Mouse (Mus musculus) forebrain, embryonic 12.5 days (tissue): ENCODE measurements around the gene Olfm3. TPM values are rescaled to one million over a fixed set of nuclear protein-coding genes. Genes with fewer than 3 reads are reported as not detected.

Experiments
- ATAC-seq: fragments of 200-750 bp; cut with Nextera tagmentation; 2 replicates; pipeline ENCODE4 v1.8.0; 2017; ENCODE audit warnings: moderate TSS enrichment; ENCODE audit not compliant: low FRiP score
- H3K27ac ChIP-seq: fragments of 300-500 bp; sonication (generic); 2 replicates; pipeline ENCODE4 v1.5.1; 2016; ENCODE audit warnings: mild to moderate bottlenecking
- H3K27me3 ChIP-seq: fragments of 300-500 bp; sonication (generic); 2 replicates; pipeline ENCODE4 v1.6.1; 2016; ENCODE audit warnings: mild to moderate bottlenecking
- H3K36me3 ChIP-seq: fragments of 300-500 bp; sonication (generic); replicated peaks from 2 replicates; pipeline ENCODE4 v1.6.1; 2016; ENCODE audit warnings: mild to moderate bottlenecking
- H3K4me1 ChIP-seq: fragments of 300-500 bp; sonication (generic); 2 replicates; pipeline ENCODE4 v1.6.1; 2016
- H3K4me2 ChIP-seq: fragments of 300-500 bp; sonication (generic); 2 replicates; pipeline ENCODE4 v1.6.1; 2016; ENCODE audit warnings: mild to moderate bottlenecking, moderate library complexity
- H3K4me3 ChIP-seq: fragments of 300-500 bp; sonication (generic); replicated peaks from 2 replicates; pipeline ENCODE4 v1.5.1; 2016; ENCODE audit warnings: mild to moderate bottlenecking
- H3K9ac ChIP-seq: fragments of 300-500 bp; sonication (generic); 2 replicates; pipeline ENCODE4 v1.6.1; 2016; ENCODE audit warnings: mild to moderate bottlenecking
- H3K9me3 ChIP-seq: fragments of 300-500 bp; sonication (generic); 2 replicates; pipeline ENCODE4 v1.6.1; 2016
- WGBS: fragments of 180-500 bp; shearing (Covaris S2); methylation state at CpG from one replicate; pipeline ENCODE4 v1.1.7; 2016; 5-methylcytosine and 5-hydroxymethylcytosine counted together
- polyA plus RNA-seq: library from polyadenylated mRNA; unstranded; fragments of >200 nt; fragmentation: Nextera tagmentation; extraction: Ambion mirVana; gene quantifications from 2 replicates; pipeline ENCODE4 v1.2.1, GENCODE M21; 2016

Olfm3 gene
- polyA plus RNA-seq, 1 experiment from 2014 or later = 0.92 TPM

DNA sequence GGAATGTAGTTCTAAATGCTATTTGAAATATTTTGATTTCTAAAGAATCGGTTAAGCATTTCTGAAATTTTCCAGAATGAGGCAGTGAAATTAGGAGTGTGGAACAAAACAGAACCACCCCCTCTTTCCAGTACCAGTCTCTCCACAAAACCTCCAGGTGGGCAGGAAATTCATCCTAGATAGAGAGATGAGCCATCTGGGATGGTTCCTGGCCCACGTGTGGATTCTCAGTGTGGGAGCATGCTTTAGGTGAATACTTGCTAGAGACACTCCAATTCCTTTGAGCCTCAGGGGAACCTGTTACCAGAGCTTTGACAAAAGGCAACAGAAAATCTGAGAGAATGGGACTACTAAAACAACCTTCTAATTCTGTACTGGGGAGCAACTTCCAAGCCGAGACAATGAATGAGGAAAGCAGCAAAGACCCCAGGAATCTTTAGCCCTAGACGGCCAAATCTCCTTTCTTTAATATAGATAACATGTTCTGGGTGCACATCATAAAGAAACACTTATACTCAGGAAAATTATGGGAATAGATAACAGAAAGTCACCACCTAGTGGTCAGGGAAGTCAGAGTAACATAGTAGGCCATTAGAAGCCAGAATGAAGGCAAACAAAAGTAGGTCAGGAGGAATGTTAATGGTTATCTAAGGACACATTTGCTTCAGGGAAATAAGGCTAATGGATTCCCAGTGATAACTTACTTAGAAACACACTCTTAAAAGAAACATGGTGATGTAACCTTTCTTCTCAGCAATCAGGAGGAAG is 58.6 kb downstream of the Olfm3 start:
- Histone ChIP-seq H3K27ac (no peak overlapping the region), H3K4me2 (no peak overlapping the region), H3K27me3 (no peaks in the 10 kb centered on the region), H3K4me3 (no peak overlapping the region), H3K36me3 (no peaks in the 10 kb centered on the region), H3K9ac (no peak overlapping the region), H3K9me3 (no peaks in the 10 kb centered on the region), H3K4me1 (peaks cover 4% of the 10 kb centered on the region; the same call in 1 of the 2 replicates)
- no peak for ATAC-seq
- WGBS = 76% methylated on average over 4 of the region's 4 CpGs

DNA sequence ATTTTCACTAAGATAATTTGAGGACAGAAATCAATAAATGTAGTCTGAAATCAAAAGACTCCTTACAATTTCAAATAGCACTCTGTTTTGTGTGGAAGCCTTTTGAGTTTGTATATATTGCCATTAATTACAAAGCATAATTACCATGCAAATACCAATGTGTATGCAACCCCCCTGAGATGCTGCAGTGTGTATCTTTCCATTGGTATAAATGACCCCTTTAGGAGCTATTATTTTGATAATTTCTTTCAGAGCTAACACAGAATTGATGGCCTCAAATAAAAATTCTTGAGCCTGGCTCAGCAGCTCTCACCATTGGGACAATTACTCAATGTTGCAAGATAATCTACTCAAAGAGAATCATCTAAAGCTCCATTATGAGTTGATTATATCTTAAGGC is 67.3 kb downstream of the Olfm3 start:
- Histone ChIP-seq H3K4me3 (no peak overlapping the region), H3K27ac (no peak overlapping the region), H3K4me2 (no peak overlapping the region), H3K9me3 (no peaks in the 10 kb centered on the region), H3K36me3 (no peaks in the 10 kb centered on the region), H3K27me3 (no peaks in the 10 kb centered on the region), H3K4me1 (no peaks in the 10 kb centered on the region), H3K9ac (no peak overlapping the region)
- no peak for ATAC-seq

DNA sequence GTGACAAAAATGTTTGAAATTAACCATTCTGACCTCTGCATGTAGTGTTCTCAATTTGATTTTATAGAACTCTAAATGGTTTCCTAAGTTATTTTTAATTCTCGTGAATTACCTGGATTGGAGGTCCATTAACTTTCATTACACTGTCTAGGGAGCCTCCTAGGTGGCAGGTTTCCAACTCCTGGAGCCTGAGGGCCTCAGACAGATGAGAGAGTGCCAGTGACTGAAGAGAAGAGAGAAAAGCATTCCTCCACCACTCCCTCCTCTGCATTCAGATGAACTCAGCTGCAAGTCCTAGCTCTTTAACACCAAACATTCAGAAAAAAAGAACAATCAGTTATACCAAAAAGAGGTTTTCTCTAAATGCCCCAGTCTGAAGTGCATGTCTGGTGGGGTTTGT is 68.6 kb downstream of the Olfm3 start:
- WGBS = 70% methylated on average over 1 of the region's 1 CpGs
- no peak overlapping the region for H3K27ac ChIP-seq
- no peak overlapping the region for H3K4me2 ChIP-seq
- no peaks in the 10 kb centered on the region for H3K27me3 ChIP-seq
- no peaks in the 10 kb centered on the region for H3K4me1 ChIP-seq
- H3K9ac ChIP-seq = no peak overlapping the region
- ATAC-seq = no peak
- H3K4me3 ChIP-seq = no peak overlapping the region
- H3K9me3 ChIP-seq = no peaks in the 10 kb centered on the region
- H3K36me3 ChIP-seq = no peaks in the 10 kb centered on the region

DNA sequence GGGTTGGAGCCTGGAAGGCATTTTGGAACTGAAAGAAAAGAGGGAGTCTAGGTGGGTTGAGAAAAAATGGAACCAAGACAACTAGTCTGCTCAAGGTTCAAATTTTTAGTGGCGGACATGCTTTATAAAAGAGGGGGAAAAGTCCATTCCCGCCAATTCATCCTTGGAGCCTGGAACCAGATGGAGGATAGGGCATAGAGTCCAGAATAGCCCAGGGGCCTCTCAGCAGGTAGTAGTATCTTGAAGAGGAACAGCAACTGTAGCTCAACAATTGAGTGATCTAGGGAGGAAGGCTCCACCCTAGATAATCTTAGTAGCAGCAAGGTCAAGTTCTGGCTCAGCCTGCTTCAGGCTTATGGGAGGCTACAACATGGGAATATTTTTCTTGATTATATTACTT is 87.0 kb downstream of the Olfm3 start:
- H3K4me2 ChIP-seq = no peak overlapping the region
- 88% methylated on average over 2 of the region's 2 CpGs for WGBS
- no peak overlapping the region for H3K27ac ChIP-seq
- H3K9me3 ChIP-seq = no peaks in the 10 kb centered on the region
- H3K4me3 ChIP-seq = no peak overlapping the region
- no peak overlapping the region for H3K9ac ChIP-seq
- no peaks in the 10 kb centered on the region for H3K27me3 ChIP-seq
- no peaks in the 10 kb centered on the region for H3K36me3 ChIP-seq
- no peaks in the 10 kb centered on the region for H3K4me1 ChIP-seq
- no peak for ATAC-seq

DNA sequence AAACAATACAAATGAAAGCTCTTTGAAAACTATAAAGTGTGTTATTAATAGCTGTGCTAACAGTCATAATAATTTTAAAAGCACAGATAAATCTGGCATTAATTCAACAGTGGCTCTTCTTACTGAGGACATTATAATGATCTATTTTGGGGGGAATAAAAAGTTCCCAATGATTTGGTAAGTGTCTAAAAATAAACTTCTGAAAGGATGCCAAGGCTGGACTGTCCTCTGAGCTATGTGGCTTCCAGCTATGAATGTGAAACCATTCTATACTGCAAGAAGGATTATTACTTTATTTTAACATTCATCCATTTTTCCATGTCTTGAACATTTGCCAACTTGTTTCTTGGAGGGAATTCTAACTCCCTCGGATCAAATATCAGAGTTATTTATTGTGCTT is 92.1 kb downstream of the Olfm3 start:
- 76% methylated on average over 1 of the region's 1 CpGs for WGBS
- no peak overlapping the region for H3K4me2 ChIP-seq
- ATAC-seq = no peak
- H3K27me3 ChIP-seq = no peaks in the 10 kb centered on the region
- no peaks in the 10 kb centered on the region for H3K36me3 ChIP-seq
- H3K27ac ChIP-seq = no peak overlapping the region
- no peak overlapping the region for H3K9ac ChIP-seq
- H3K4me3 ChIP-seq = no peak overlapping the region
- H3K4me1 ChIP-seq = no peaks in the 10 kb centered on the region
- no peaks in the 10 kb centered on the region for H3K9me3 ChIP-seq

DNA sequence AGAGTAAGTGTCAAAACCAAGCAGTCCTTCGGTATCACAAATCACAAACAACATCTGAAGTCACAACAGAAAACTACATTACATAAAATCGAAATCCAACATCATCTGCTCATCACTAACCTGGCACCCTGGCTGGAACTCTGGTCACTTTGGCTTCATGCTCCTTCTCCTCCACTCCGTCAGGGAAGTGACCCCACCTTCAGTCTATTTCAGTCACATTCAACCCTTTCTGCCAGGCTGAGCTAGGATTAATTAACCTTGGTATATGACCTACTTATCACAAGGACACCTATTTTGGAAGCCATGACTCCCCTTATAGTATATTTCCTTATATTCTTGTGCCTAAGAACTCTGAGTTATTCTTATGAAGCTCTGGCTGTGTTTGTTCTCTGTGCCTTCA is 123.7 kb downstream of the Olfm3 start:
- Histone ChIP-seq H3K9ac (no peak overlapping the region), H3K4me2 (no peak overlapping the region), H3K4me1 (no peaks in the 10 kb centered on the region), H3K9me3 (no peaks in the 10 kb centered on the region), H3K27me3 (no peaks in the 10 kb centered on the region), H3K4me3 (no peak overlapping the region), H3K27ac (no peak overlapping the region), H3K36me3 (no peaks in the 10 kb centered on the region)
- no peak for ATAC-seq
- WGBS = 92% methylated on average over 3 of the region's 3 CpGs

DNA sequence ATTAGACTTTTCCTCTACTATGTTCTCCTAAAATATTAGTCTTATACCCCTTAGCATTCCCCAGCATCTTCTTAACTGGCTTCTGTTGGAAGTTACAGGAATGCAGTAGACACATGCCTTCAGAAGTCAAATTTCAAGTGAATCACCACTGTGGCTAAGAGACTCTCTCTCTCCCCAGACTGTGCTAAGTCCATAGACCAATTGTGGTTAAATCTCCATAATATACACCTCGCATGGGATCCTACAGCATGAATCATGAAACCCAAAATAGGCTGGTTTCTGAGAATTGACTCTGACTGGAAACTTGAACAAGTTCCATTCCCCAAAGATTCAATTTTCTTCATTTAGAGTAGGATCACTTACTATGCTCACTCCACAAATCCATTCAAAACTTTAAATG is 124.2 kb downstream of the Olfm3 start:
- H3K36me3 ChIP-seq = no peaks in the 10 kb centered on the region
- no peak overlapping the region for H3K9ac ChIP-seq
- no peak overlapping the region for H3K4me2 ChIP-seq
- no peaks in the 10 kb centered on the region for H3K9me3 ChIP-seq
- no peaks in the 10 kb centered on the region for H3K27me3 ChIP-seq
- H3K4me1 ChIP-seq = no peaks in the 10 kb centered on the region
- H3K27ac ChIP-seq = no peak overlapping the region
- no peak overlapping the region for H3K4me3 ChIP-seq
- no peak for ATAC-seq
- 82% methylated on average over 1 of the region's 1 CpGs for WGBS

DNA sequence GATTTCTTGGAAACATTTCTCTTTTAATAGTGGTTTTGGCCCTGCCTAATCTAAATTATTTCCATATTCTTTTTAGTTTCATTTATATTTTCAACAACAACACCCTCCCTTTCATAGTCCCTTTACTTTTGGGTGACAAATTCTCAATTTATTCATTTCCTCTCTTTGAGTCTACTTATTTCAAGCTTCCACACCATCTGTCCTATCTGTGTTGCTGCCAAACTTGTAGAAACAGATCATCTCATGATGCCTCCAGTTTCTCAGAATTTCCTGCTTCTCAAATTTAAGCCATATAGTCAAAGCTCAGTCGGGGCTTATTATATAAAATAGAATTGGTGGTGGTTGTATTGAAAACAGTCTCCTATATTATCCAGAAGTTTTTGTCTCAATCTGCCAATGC is 124.7 kb downstream of the Olfm3 start:
- Histone ChIP-seq H3K9me3 (no peaks in the 10 kb centered on the region), H3K27me3 (no peaks in the 10 kb centered on the region), H3K4me1 (no peaks in the 10 kb centered on the region), H3K9ac (no peak overlapping the region), H3K27ac (no peak overlapping the region), H3K36me3 (no peaks in the 10 kb centered on the region), H3K4me3 (no peak overlapping the region), H3K4me2 (no peak overlapping the region)
- 82% methylated on average over 1 of the region's 1 CpGs for WGBS
- ATAC-seq = no peak

DNA sequence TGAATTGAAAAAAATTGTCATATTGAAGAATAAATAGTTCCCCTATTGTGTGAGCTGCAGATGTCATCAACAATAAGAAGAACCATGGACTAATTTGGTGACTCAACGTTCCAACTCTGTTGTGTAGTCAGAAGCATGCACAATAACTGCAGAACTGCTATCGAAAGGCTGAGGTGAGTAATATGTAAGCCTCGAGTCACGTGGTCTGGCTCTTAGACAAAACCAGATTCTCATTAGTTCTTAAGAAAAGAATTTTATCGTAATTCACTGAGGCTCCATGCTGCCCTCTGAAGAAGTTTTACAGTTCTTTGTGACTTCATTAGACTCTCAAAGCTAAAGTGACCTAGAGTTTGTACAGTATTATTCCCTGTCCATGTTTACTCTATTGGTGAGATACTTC is 145.2 kb downstream of the Olfm3 start:
- Histone ChIP-seq H3K27ac (no peak overlapping the region), H3K9me3 (no peaks in the 10 kb centered on the region), H3K4me3 (no peak overlapping the region), H3K36me3 (no peaks in the 10 kb centered on the region), H3K4me2 (no peak overlapping the region), H3K4me1 (no peaks in the 10 kb centered on the region), H3K27me3 (no peaks in the 10 kb centered on the region), H3K9ac (no peak overlapping the region)
- no peak for ATAC-seq
- 84% methylated on average over 5 of the region's 5 CpGs for WGBS

DNA sequence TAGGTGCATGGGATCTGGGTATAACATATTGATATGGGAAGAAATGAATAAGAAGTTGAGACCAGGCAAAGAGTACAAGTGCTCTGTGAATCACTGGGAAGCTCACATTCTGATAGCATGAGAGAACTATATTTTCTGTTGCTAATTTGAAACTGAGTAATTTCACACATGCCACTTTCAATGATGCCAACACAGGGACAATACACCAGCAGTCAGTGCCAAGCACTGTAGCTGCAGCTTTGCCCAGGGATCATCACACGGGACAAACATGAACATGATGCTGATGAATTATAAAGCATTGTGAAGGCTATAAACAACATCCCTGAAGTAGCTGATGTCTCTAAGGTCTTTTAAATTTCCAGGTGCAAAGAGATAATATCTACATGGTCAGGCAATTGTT is 161.0 kb downstream of the Olfm3 start:
- no peaks in the 10 kb centered on the region for H3K36me3 ChIP-seq
- H3K4me3 ChIP-seq = no peak overlapping the region
- no peak overlapping the region for H3K4me2 ChIP-seq
- H3K4me1 ChIP-seq = no peaks in the 10 kb centered on the region
- no peak for ATAC-seq
- H3K9ac ChIP-seq = no peak overlapping the region
- no peak overlapping the region for H3K27ac ChIP-seq
- WGBS = 95% methylated on average over 1 of the region's 1 CpGs
- no peaks in the 10 kb centered on the region for H3K27me3 ChIP-seq
- H3K9me3 ChIP-seq = no peaks in the 10 kb centered on the region

DNA sequence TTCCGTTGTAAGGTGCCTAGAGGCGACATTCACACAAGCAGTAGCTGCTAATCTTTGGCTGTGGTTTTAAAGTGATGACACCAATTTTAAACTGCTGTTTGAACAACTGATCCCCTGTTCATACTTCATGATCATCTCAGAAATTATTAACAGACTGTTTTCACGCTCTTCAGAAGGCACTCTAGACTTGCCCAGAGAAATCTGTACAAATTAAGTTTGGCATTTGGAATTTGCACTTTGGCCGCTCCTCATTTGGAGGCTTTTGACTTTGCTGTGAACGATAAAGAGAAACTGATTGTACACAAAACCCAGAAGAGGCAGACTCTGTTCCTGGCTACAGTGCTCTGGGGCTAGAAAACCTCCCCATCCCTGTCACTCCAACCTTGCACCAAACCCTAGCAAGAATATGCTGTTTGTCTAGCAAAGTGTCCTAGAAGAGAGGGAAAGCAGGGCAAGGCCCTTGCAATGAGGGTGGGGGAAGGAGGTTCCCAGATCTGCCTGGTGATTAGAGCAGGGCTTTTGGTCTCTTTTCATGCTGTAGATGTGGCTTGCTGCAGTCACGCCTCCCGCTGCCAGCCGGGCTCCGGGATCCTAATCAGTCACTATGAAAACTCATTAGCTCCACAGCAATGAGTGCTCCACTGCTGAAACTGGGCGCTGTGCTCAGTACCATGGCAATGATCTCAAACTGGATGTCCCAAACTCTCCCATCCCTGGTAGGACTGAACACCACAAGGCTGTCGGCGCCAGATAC is 176.7 kb downstream of the Olfm3 start:
- Histone ChIP-seq H3K4me3 (no peak overlapping the region), H3K27me3 (no peaks in the 10 kb centered on the region), H3K4me1 (peaks cover 5% of the 10 kb centered on the region), H3K9me3 (no peaks in the 10 kb centered on the region), H3K36me3 (no peaks in the 10 kb centered on the region), H3K27ac (no peak overlapping the region), H3K9ac (no peak overlapping the region), H3K4me2 (peak overlapping the region; percentile 19; the same call in 1 of the 2 replicates)
- 30% methylated on average over 12 of the region's 12 CpGs for WGBS
- peak; percentile 77 for ATAC-seq

DNA sequence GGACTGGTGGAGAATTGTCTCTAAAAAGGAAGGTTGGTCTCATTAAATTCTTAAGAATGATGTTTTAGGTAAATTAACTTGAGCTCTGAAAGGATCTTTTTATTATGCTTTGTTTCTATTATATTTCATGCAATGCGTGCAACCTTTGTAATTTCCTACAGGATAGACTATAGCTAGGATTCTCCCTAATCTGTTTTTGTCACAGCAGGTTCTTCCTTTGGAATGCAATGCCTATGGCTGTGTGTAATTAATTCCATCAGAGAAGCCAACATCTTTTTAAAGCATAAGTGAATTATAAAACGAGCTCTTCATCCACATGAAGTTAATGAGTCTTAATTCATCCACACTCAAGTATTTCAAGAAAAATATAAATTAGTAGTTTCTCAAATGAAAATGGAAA is 177.5 kb downstream of the Olfm3 start:
- Histone ChIP-seq H3K4me3 (no peak overlapping the region), H3K27ac (no peak overlapping the region), H3K9ac (no peak overlapping the region), H3K27me3 (no peaks in the 10 kb centered on the region), H3K4me1 (peaks cover 5% of the 10 kb centered on the region), H3K9me3 (no peaks in the 10 kb centered on the region), H3K36me3 (no peaks in the 10 kb centered on the region), H3K4me2 (no peak overlapping the region)
- 8% methylated on average over 2 of the region's 2 CpGs for WGBS
- ATAC-seq = no peak

DNA sequence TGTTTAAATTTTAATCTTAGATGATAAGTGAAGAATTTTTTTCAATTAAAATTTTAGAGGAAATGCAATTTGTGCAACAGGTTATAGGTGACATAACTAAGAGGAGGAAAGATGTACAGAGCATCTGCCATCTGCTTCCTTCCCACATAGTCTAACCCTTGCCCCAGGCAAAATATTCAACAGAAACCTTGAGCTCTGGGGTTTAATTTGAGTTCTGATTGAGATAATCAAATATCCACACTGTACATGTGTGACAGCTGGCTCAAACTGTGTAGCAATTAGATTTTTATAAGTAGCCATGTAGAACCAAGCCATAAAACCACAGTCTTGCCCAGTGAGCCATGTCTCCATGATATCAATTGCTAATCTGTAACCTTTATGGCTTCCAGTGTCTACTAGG is 179.1 kb downstream of the Olfm3 start:
- Histone ChIP-seq H3K4me3 (no peak overlapping the region), H3K9ac (no peak overlapping the region), H3K4me1 (peaks cover 5% of the 10 kb centered on the region), H3K27me3 (no peaks in the 10 kb centered on the region), H3K4me2 (no peak overlapping the region), H3K36me3 (no peaks in the 10 kb centered on the region), H3K27ac (no peak overlapping the region), H3K9me3 (no peaks in the 10 kb centered on the region)
- no peak for ATAC-seq
